Mouse (Mus musculus) megakaryocyte, embryonic 14.5 days (primary cell): Measurements from ENCODE around the gene Zmym5.

ENCODE experiments used
- FLI1 ChIP-seq: IDR thresholded peaks from 2 replicates; pipeline ENCODE4 v1.6.1; 2012; ENCODE audit warnings: low read length, inconsistent platforms, mixed read lengths
- GATA1 ChIP-seq: IDR thresholded peaks from 3 replicates; pipeline ENCODE4 v1.6.1; 2012; ENCODE audit warnings: mixed read lengths, low read length, inconsistent platforms, borderline replicate concordance

DNA sequence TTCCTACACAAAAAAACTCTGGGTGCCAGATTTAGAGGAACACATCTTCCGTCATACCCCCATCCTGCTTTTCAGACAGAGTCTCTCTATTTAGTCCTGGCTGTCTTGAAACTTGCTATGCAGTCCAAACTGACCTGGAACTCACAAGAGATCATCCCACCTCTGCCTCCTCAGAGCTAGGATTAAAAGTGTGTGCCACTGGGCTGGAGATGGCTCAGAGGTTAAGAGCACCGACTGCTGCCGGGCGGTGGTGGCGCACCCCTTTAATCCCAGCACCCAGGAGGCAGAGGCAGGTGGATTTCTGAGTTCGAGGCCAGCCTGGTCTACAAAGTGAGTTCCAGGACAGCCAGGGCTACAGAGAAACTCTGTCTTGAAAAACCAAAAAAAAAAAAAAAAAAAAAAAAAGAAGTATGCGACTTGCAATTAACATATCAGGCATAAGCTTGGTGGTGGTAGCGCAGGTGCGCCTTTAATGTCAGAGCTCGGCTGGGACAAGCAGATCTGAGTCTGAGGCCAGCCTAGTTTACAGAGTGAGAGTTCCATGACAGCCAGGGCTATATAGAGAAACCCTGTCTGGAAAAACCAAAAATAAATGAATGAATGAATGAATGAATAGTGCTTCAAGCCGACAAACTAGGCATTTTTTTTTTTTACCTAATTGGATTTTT is 34.8 kb downstream of the Zmym5 start:
- TF ChIP-seq FLI1 (no peak), GATA1 (no peak)
